Mouse (Mus musculus): ENCODE measurements around the gene Tmem222.
A peak's percentile ranks its signal among the peaks of the same experiment; 100 is the strongest.

The Tmem222 gene

DNA sequence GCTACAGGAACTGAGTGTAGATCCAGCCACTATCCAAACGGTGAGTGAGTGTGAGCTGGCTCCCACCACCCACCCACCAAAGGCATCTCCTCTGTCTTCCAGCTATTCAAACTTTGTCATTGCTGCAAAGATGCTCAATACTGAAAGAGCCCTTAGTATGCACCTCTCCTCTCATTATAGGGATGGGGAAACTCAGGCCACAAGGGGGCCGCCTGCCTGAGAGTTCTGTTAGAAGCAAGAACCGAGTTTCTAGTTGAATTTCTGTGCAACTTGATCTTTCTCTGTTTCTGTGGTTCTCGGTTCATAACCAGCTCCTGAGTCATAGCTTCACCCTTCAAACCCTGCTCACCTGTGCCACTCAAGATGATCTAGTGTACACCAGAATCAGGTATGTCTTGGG is 25.5 kb downstream of the Tmem222 start:
- no peak for DNase-seq (ENCODE audit: low read depth, low spot score)

DNA sequence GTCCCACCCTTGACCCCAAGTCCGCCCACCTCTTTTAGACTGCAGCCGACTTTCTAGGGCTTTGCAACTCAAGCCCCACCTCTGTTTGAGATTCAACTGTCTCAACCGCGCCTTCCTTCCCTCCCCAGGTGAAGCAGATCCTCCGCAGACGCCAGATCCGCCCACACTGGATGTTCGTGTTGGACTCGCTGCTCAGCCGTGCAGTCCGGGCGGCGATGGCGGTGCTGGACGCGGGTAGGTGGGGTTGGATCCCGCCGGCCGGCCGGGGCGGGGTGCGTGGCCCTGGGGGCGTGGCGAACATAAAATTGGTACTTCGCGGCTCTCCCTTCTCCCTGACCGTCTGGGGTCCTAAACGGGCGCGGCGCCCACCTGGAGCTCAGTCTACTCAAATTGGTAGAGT is 26.4 kb downstream of the Tmem222 start:
- DNase-seq (ENCODE audit: low read depth, low spot score): no peak

DNA sequence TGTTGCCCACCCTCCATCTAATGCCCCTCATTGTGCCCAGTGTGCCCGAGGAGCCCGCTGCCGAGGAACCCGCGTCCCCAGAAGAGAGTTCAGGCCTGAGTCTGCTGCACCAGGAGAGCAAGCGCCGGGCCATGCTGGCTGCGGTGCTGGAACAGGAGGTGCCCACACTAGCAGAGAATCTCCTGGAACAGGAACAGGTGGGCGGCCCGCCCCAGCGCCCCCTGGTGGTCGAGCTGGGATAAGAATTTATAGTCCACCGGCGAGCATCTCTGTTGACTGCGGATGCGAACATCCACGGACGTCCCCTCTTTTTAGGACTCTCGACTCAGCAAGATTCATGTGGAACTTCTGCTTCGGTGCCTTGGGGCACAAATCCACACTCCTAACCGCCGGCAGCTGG is 27.0 kb downstream of the Tmem222 start:
- DNase-seq (ENCODE audit: low read depth, low spot score): peak; percentile 54

DNA sequence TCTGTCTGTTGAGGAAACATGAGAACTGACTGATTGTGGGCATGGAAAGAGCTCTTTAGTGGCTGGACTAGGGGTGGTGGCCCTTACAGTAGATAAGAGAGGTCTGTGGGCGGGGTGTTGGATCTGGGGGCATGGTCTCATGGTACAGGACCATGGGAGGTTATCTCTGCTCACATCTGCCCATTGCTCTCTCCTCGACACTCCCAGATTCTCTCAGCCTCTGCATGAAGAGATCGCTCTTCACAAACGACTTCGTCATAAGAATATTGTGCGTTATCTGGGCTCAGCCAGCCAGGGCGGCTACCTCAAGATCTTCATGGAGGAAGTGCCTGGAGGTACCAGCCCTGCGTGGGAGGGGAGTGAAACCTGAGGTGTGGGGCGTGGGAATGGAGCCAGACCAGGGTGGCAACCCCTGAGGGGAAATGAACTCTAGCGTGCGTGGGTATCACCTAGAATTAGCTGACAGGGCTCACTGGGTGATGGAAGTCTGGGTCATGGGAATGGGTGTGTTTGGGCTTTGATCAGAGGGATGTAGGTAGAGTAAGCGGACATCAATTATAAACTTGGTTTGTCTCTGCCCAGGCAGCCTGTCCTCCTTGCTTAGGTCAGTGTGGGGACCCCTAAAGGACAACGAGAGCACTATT is 29.7 kb downstream of the Tmem222 start:
- DNase-seq (ENCODE audit: low read depth, low spot score): no peak

DNA sequence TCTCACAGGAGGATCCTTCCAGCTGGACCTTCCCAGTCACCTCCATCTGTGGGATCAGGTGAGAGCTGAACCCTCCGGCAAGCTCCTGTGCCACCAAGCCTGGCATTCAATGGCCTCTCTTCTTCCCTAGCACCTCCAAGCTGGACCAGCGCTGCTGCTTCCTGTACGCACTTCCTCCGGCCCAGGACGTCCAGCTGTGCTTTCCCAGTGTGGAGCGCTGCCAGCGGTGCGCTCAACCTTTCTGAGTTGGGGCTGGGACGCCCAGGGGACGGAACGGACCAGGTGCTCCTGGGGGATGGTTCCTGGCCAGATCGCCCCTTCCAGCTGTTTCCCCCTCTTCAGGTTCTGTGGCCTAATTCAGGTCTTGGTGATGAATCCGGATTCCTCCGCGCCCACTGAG is 30.5 kb downstream of the Tmem222 start:
- no peak for DNase-seq (ENCODE audit: low read depth, low spot score)

DNA sequence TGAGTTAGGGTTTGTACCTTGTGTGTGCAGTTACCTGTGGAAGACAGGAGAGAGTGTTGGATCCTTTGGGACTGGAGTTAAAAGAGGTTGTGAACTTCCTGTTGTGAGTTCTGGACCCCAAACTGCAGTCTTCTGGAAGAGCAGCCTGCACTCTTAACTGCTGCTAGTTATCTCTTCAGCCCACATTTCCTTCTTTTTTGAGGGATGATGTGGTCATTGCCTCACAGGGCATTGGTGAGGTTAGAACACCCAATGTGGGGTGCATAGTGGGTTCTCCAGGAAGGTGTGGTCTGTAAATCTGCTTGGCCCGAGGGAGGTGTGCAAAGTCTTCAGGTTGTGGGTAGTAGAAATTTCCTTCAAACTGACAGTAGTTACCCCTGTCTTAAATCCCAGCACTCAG is 33.3 kb downstream of the Tmem222 start:
- no peak for DNase-seq (ENCODE audit: low read depth, low spot score)

DNA sequence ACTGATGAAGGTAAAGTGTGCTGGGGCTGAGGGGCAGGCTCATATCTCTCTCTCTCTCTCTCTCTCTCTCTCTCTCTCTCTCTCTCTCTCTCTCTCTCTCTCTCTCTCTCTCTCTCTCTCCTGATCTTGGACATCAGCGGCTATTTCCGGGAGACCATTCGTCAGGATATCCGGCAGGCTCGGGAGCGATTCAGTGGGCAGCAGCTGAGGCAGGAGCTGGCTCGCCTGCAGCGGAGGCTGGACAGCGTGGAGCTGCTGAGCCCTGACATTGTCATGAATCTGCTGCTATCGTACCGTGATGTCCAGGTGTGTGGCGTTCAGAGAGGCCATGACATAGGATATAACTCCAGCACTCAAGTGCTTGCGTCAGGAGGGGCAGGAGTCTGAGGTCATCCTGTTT is 34.1 kb downstream of the Tmem222 start:
- DNase-seq (ENCODE audit: low read depth, low spot score): no peak

DNA sequence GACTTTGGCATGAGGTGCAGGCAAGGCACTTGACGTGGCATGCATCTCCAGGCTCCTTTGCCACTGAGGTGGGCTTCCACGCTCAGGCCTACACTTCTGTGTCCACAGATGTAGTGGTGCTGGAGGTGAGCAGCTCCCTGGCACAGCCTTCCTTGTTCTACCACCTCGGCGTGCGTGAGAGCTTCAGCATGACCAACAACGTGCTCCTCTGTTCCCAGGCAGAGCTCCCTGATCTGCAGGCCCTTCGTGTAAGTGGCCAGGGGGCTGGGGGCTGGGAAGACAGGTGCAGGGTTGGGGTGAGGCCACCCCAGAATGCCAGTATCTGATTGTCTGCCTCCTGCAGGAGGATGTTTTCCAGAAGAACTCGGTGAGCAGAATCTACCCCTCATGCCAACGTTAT is 34.9 kb downstream of the Tmem222 start:
- no peak for DNase-seq (ENCODE audit: low read depth, low spot score)

DNA sequence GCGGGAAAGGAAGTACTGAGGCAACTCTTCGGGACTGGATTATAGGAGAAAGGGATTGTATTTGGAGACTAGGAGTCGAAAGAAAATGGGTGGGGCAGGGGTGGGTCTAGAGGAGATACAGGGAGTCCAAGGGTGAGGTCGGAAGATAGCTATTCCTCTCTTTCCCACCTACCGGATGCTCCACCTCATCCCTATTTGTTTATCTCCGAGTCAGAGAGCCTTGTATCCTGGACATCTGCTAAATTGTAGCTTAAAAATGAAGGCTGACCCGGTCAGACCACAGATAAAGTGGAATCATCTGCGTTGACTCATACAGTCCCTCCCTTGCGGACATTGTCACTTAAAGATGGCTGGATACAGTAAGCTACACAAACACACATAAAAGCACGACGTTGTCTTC is 35.7 kb downstream of the Tmem222 start:
- DNase-seq (ENCODE audit: low read depth, low spot score): no peak

DNA sequence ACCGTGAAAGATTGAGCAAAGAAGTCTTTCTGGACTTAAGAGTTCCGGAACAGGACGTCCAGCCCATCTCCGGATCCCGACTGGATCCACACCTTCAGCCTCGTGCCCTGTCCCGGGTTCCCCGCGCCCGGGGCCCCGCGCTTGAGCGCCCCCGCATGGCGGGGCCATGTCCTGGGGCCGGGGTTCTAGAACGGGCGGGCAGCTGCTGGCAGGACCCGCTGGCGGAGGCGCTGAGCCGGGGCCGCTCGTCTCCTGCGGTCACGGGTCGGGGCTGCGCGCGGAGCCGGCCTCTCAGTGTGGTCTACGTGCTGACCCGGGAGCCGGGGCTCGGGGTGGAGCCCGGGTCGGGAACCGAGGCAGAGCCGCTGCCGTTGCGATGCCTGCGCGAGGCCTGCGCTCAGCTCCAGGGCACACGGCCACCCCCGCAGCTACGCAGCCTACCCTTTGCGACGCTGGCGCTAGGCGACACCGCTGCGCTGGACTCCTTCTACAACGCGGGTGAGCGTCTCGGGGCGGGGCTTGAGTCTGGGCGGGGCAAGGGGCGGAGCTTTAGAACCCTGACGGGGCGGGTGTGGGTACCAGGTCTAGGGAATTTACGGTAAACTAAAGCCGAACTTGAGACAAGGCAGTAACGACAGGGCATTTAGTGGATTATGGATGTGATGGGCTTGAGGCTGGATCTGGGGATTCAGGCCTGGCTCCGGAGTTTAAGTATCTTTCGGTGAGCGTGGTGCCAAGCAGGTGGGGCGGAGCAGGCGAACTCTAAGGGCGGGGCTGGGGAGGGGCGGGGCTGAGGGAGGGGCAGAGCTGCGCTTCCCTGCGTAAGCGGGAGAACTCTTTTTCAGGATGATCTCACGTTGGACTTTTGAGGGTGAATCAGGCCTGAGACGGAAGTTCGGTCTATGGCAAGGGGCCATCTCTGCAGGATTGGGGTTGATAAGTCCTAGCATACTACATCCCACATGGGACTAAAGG is 36.4 kb downstream of the Tmem222 start:
- peak; percentile 72 for DNase-seq (ENCODE audit: low read depth, low spot score)

DNA sequence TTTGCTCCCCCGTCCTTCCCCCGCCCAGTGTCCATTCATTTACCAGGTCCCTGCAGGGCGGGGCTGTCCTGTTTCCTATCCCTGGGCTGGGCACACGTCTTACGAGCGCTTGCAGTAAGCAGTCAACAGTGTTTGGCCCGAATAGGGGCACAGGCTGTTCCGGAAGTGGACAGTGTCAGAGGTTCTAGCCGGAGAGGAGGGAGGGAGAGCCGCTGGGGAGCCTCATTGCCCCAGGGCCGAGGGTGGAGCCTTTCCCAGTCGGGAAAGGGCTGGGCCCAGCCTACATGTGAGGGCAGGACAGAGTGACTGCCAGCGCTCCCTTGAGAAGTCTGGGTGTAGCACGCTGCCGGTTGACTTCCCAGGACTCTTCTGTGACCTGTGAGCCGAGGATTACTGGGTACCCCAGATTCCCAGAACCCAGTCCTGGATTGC is 37.1 kb downstream of the Tmem222 start, which contains the start of gene Map3k6:
Map3k6 (plus strand) TSS at position 329 of the 432 bp plus-strand sequence.
- no peak for DNase-seq (ENCODE audit: low read depth, low spot score)

DNA sequence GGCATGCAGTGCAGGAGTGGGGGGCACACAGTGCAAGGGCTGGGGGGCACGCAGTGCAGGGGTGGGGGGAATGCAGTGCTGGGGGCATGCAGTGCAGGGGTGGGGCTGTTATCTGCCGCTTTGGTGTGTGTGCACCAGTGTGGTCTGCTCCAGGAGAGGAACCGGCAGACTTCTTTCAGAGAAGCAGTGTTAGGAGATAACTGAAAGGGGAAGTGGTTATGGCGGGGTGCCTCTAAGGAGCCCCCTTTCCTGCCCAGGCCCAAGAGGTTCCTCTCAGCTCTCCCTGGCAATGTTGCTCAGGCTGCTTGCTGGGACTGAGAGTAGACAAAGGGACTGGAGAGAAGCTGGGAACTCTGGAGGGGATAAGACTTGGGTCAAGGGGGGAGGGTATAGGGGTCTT is 39.7 kb downstream of the Tmem222 start:
- DNase-seq (ENCODE audit: low read depth, low spot score): no peak

DNA sequence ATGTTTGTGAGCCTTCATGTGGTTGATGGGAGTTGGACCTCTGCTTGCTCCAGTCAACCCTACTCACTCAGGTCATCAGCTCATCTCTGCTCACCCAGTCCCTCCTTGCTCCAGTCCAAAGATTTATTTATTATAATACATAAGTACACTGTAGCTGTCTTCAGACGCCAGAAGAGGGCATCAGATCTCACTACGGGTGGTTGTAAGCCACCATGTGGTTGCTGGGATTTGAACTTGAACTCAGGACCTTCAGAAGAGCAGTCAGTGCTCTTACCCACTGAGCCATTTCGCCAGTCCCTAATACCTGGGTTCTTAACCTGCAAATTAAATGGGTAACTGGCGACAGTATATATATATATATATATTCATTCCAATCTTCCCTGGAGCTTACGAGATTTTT is 42.2 kb downstream of the Tmem222 start:
- DNase-seq (ENCODE audit: low read depth, low spot score): no peak

DNA sequence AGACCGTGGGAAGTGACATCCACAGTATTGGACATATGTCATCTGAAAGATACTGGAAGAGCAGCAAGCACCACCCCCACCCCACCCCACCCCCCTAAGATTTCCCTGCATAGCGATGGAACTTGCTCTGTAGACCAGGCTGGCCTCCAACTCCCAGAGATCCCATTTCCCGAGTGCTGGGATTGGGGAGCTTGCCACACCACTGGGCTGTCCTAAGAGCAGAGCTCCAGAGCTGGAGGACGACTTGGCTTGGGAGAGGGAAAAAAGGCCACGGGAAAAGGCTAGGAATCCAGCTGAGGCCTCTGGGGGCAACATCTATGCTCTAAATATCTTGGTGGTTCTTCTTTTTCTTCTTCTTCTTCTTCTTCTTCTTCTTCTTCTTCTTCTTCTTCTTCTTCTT is 42.8 kb downstream of the Tmem222 start:
- no peak for DNase-seq (ENCODE audit: low read depth, low spot score)

DNA sequence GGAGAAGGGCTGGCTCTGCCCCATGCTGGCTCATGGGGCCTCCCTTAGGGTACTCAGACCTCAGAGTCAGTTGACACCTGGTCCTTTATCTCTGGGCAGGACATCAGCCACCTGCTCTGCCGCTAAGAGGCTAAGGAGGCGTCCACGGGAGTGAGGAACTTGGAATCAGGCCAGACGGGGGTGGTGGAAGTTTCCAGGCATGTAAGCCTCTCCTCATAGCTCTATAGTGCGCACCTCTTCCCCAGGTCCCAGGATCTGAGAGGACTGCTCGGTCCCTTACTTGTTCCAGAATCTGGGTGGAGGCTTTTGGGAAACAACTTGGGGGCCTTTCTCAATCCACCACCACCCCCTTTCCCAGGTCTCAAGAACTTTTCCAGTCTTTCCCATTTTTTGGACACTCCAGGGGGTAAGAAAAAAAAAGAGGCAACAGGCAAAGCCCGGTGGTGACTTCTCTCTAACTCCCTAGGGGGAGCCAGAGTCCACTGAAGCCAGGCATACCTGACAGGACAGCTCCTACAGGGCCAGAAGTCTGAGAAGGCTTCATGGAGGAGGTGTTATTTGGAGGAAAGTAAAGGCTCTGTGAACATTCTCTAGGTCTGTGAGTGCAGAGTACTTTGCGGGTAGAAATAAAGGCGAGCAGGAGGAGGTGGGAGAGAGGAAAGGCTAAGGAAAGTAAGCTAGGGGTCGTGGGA is 44.2 kb downstream of the Tmem222 start:
- DNase-seq (ENCODE audit: low read depth, low spot score): no peak

DNA sequence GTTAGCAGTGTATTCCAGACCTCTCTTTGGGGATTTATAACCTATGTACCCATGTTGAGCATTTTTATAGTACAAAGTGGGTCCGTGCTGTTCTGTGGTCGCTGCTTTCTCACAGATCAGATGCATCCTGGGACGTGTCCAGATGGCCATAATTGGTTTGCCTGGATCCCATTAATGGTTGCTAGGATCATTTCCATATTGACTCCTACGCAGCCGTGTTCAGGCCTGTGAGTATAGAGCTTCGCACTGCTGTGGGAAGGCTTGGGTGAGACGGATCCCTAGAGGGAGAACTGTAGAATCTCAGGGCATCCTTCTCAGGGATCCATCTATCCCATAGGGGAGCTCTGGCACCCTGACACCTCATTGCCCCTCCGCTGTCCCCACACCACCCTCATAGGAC is 48.0 kb downstream of the Tmem222 start:
- DNase-seq (ENCODE audit: low read depth, low spot score): no peak

DNA sequence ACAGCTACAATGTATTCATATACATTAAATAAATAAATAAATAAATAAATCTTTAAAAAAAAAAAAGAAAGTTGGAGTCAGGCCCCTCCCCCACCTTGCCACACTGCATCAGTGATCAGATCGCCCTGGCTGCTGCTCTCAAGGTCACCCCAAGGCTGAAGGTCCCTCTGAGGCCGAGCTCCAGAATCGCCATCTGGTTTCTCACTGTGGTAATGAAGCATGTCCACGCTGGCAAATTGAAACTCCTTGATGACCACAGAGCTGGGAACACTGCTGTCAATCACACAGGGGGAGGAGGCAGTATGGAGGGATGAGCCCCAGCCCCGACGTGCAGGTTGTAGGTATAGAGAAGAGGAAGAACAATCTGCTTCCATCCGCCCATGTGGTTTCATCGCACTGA is 50.0 kb downstream of the Tmem222 start:
- no peak for DNase-seq (ENCODE audit: low read depth, low spot score)

DNA sequence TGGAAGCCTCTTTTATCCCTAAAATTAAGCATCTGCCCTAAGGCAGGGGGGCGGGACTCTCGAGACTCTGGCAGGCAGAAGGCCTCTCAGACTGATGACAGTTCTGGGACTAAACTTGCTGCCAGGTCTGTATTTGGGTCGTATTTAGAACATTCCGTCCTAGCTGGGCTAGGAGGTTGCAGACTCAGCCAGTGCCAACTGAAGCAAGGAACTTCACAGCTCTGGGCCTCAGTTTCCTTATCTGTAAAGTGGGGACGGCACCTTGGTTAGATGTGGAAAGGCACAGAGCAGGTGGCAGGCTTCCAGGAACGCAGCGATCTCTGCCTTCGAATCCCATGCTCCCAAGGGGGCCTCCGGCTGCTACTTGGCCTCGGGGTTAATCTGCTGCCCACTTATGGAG is 51.5 kb downstream of the Tmem222 start:
- no peak for DNase-seq (ENCODE audit: low read depth, low spot score)

DNA sequence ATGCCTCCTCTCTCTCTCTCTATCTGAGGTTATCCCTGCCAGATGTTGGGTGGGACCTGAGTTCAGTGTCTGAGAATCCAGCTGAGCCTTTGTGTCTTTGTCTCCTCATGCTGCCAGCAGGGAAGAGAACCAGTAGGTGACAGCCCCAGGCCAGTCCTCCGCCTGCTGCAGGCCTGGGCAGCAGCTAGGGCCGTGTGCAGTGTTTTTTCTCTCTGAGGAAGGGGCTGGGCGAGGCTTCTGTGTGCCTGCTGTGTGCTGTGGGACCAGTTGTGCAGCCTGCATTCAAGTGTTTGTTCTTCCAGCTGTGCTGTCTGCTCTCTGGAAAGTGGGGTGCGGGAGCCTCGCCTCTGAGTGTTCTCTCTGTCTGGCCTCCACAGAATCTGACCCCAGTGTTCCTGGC is 53.7 kb downstream of the Tmem222 start:
- DNase-seq (ENCODE audit: low read depth, low spot score): no peak

DNA sequence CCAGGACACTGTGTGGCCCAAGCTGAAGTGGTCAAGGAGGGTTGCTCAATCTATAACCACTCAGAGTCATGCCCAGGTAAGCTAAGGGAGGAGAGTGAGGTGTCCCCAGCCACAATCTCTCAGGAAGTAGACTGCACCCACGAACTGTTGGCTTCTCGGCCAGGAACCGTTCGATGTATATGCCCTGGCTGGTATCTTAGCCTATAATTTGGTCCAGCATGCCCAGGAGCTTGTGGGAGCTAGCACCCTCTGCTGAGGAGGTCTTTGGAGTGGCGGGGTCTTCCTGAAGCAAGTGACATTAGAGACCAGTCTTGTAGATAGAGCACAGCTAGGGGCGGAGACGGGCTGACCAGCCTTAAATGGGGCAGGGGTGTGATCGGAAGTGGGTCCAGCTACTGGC is 55.9 kb downstream of the Tmem222 start:
- DNase-seq (ENCODE audit: low read depth, low spot score): no peak

DNA sequence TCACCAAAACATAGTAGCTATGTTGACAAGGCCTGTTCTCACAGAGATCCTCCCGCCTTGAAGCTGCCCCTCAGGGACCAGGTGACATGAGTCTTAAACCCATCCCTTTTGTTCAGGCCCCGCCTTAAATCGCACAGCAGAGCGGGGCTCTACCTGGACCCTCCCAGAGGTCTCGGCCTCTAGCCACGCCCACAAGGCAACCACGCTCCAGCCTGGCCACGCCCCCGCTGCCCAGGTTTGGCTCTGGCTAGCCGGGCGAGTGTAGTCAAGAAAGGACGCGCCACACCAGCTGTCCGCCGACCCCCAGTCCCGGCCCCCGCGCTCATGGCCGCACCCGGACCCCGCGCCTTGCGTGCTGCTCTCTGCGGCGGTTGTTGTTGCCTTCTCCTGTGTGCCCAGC is 56.9 kb downstream of the Tmem222 start:
- DNase-seq (ENCODE audit: low read depth, low spot score): no peak

DNA sequence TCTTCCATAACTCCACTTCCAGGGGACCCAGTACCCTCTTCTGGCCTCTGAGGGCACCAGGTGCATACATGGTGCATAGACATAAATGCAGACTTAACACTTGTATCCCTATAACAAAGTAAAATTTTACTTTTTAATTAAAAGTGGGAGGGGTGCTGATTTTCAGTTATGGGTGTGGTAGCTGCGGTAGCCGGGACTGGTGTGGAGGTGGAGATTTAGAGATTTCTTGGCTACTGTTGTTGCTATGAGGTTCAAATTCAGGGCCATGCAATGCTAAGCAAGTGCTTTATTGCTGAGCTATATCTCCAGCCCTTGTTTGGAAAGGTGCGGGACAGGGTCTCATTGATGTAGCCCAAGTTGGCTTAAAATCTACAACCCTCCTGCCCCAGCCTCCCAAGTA is 58.8 kb downstream of the Tmem222 start:
- DNase-seq (ENCODE audit: low read depth, low spot score): no peak
